ENCODE assay signal across 17 mouse cellular contexts in genomic region chr7:98383337-98383736, GRCm38 (mm10). TPM values are rescaled to one million over a fixed set of nuclear protein-coding genes. Genes with fewer than 3 reads are reported as not detected.
DNase-seq lines count a peak whose midpoint lies in the region; ATAC-seq and TF ChIP-seq lines count a peak whose summit lies in the region.
"Had no signal": no experiment of that assay in that cellular context is flagged by ENCODE, and none has a peak within 500 bp of the region (broad histone marks: within the 10 kb centered on the region; RNA-seq: fewer than 3 reads in every experiment).

No protein-coding gene starts in this region.

- no peak for TF ChIP-seq CTCF in lung, embryonic 14.5 days (IDR thresholded peaks at IDR 0.05; ENCODE audit: low read depth)

- H3K27me3 ChIP-seq in lung, embryonic 14.5 days (ENCODE audit: insufficient read depth, low read length), result no peaks in the 10 kb centered on the region
- 0 out of 2 replicates have a peak, but pooled peaks cover 2% of the 10 kb centered on the region for H3K27me3 ChIP-seq in hindbrain, embryonic 13.5 days
- H3K27me3 ChIP-seq in embryonic facial prominence, embryonic 10.5 days (replicated peaks; ENCODE audit: low read depth, poor library complexity, severe bottlenecking), result no peaks in the 10 kb centered on the region

- no peak overlapping the region for H3K4me3 ChIP-seq in lung, embryonic 14.5 days (ENCODE audit: low read depth, low read length)
- H3K4me3 ChIP-seq in hindbrain, embryonic 13.5 days, result no peak overlapping the region
- no peak overlapping the region for H3K4me3 ChIP-seq in embryonic facial prominence, embryonic 10.5 days
- H3K4me3 ChIP-seq: forebrain, embryonic 10.5 days had no signal

- WGBS in lung, embryonic 14.5 days, result 40% methylated on average over 4 of the region's 4 CpGs
- WGBS in hindbrain, embryonic 13.5 days, result 71% methylated on average over 4 of the region's 4 CpGs
- 60% methylated on average over 4 of the region's 4 CpGs for WGBS in embryonic facial prominence, embryonic 10.5 days

- intact Hi-C loops in heart, postnatal 25 days (cut with DNase I), result no loop called here

- H3K9me3 ChIP-seq in lung, embryonic 14.5 days (ENCODE audit: low read depth, low read length), result no peaks in the 10 kb centered on the region
- H3K9me3 ChIP-seq in hindbrain, embryonic 13.5 days, result no peaks in the 10 kb centered on the region
- no peaks in the 10 kb centered on the region for H3K9me3 ChIP-seq in embryonic facial prominence, embryonic 10.5 days
- H3K9me3 ChIP-seq: forebrain, embryonic 10.5 days; G1E had no signal

- no peak overlapping the region for H3K27ac ChIP-seq in lung, embryonic 14.5 days (ENCODE audit: low read depth)
- no peak overlapping the region for H3K27ac ChIP-seq in hindbrain, embryonic 13.5 days
- no peak overlapping the region for H3K27ac ChIP-seq in embryonic facial prominence, embryonic 10.5 days (replicated peaks)
- H3K27ac ChIP-seq: forebrain, embryonic 10.5 days; hindbrain, postnatal 0 days had no signal

- H3K36me3 ChIP-seq in lung, embryonic 14.5 days (ENCODE audit: insufficient read depth), result no peaks in the 10 kb centered on the region
- H3K36me3 ChIP-seq in hindbrain, embryonic 13.5 days, result no peaks in the 10 kb centered on the region
- H3K36me3 ChIP-seq in embryonic facial prominence, embryonic 10.5 days (replicated peaks), result no peaks in the 10 kb centered on the region
- H3K36me3 ChIP-seq: forebrain, embryonic 10.5 days; G1E had no signal

- H3K4me1 ChIP-seq in lung, embryonic 14.5 days (ENCODE audit: insufficient read depth), result peaks cover 5% of the 10 kb centered on the region; the same call in 1 of the 2 replicates
- no peaks in the 10 kb centered on the region for H3K4me1 ChIP-seq in hindbrain, embryonic 13.5 days (replicated peaks)
- H3K4me1 ChIP-seq in embryonic facial prominence, embryonic 10.5 days, result peaks cover 20% of the 10 kb centered on the region

- H3K9ac ChIP-seq in lung, embryonic 14.5 days, result no peak overlapping the region
- no peak overlapping the region for H3K9ac ChIP-seq in hindbrain, embryonic 13.5 days

- H3K4me2 ChIP-seq in lung, embryonic 14.5 days, result no peak overlapping the region
- H3K4me2 ChIP-seq in hindbrain, embryonic 13.5 days, result no peak overlapping the region

- ATAC-seq in lung, embryonic 14.5 days (ENCODE audit: insufficient read depth), result no peak
- no peak for ATAC-seq in hindbrain, embryonic 13.5 days (ENCODE audit: low FRiP score)
- ATAC-seq: hindbrain, postnatal 0 days had no signal

- DNase-seq in heart, adult 11 months, result peak; percentile 91
- no peak for DNase-seq in heart, postnatal 25 days (ENCODE audit: low spot score)
- DNase-seq in urinary bladder, postnatal 14 days (ENCODE audit: low spot score), result peak; percentile 64
- no peak for DNase-seq in urinary bladder, postnatal 25 days (ENCODE audit: low spot score)
- DNase-seq in lung, embryonic 14.5 days, result peak; percentile 32
- DNase-seq in cerebellum, adult 9-11 months, result no peak
- no peak for DNase-seq in embryonic facial prominence, embryonic 10.5 days (ENCODE audit: low spot score)
- DNase-seq: cerebellum, adult 18-20 months; embryo, embryonic 11 days; kidney, postnatal 36 days; left cerebral cortex, postnatal 4 days had no signal

RNA-seq across cellular contexts. Expression of gene Tsku, which starts 22.2 kb away (rescaled TPM):
- 1 to 10 TPM; 2.1 to 2.7 TPM for total RNA-seq in heart, postnatal 25 days (2021)
- polyA plus RNA-seq in lung, embryonic 14.5 days (2014; fragmentation: Nextera tagmentation; extraction: Ambion mirVana), result 13.8 and 15.9 TPM in 2 replicates
- polyA plus RNA-seq in hindbrain, embryonic 13.5 days (2015; fragmentation: Nextera tagmentation; extraction: Ambion mirVana), result 9.1 and 10.3 TPM in 2 replicates
- 9.7 and 10.9 TPM in 2 replicates for polyA plus RNA-seq in embryonic facial prominence, embryonic 10.5 days (2016; fragmentation: Nextera tagmentation; extraction: Ambion mirVana)
- total RNA-seq: G1E had no signal
- polyA plus RNA-seq: G1E had no signal

RNA-seq across cellular contexts. Expression of gene Gucy2d, which starts 56.9 kb away (rescaled TPM):
- under 1 TPM in 1 of 2 experiments, not detected in 1; 0.08 TPM for total RNA-seq in heart, postnatal 25 days (2021)
- polyA plus RNA-seq in lung, embryonic 14.5 days (2014; fragmentation: Nextera tagmentation; extraction: Ambion mirVana), result not detected in 2 replicates
- polyA plus RNA-seq in hindbrain, embryonic 13.5 days (2015; fragmentation: Nextera tagmentation; extraction: Ambion mirVana), result 0.10 TPM in 1 of 2 replicates, not detected in the other
- polyA plus RNA-seq in embryonic facial prominence, embryonic 10.5 days (2016; fragmentation: Nextera tagmentation; extraction: Ambion mirVana), result not detected in 2 replicates
- total RNA-seq: adrenal gland, adult 18-20 months; hindbrain, postnatal 0 days had no signal
- polyA plus RNA-seq: forebrain, embryonic 10.5 days; G1E; stomach, embryonic 14.5 days had no signal

Comparison
In these comparisons a context has a peak if more than half of its experiments do, and no peak if none do; other contexts are left out.
1. DNase-seq: peak in heart, adult 11 months (single experiment), urinary bladder, postnatal 14 days (single experiment) and lung, embryonic 14.5 days (single experiment); none in heart, postnatal 25 days (single experiment), urinary bladder, postnatal 25 days (single experiment), cerebellum, adult 9-11 months (single experiment) and embryonic facial prominence, embryonic 10.5 days (single experiment).